Mouse (Mus musculus): Measurements from ENCODE around the gene Etl4.

DNA sequence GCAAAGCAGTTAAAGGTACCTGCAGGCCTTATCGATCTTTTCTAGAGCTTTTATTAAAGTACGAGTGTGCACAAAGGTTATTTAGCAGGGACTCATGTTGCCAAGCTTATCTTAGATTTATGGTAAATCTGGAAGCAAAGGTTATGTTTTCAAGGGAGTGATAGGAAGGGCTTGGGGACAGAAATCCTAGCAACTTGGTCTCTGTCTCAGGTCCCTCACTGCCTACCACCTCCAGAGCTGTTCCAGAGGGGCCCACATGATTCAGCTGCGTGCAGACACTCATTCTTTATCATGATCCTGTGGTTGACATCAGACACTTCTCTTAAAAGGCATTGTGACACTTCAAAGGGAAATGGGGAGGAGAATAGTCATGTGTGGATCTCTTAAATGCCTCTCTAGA is 783.3 kb downstream of the Etl4 start:
- TF ChIP-seq CTCF (IDR thresholded peaks at IDR 0.05; ENCODE audit: low read depth), result no peak
- TF ChIP-seq EP300 (IDR thresholded peaks at IDR 0.05; ENCODE audit: low read depth), result no peak

Measured in liver, postnatal 0 days (tissue).